Mouse (Mus musculus) cortical plate, adult 2 months (tissue): ENCODE results near the gene Tbc1d5.

Experiments used
- CTCF ChIP-seq: fragments of 200-500 bp; IDR thresholded peaks from 2 replicates; pipeline ENCODE4 v1.5.1; 2011; ENCODE audit warnings: mild to moderate bottlenecking, control low read depth, low read length; ENCODE audit not compliant: insufficient read depth; ENCODE audit errors: extremely low read depth
- POLR2A ChIP-seq: fragments of 200-500 bp; IDR thresholded peaks from 2 replicates; pipeline ENCODE4 v1.6.1; 2011; ENCODE audit warnings: mild to moderate bottlenecking, low read length, control low read depth; ENCODE audit not compliant: insufficient read depth; ENCODE audit errors: extremely low read depth

- TF ChIP-seq CTCF (no peak), POLR2A (no peak)
Measured at GRCm38 (mm10) chr17:50853220-50853619, 325.9 kb downstream of the Tbc1d5 start.
